Mouse (Mus musculus): ENCODE data around the gene Cldn2. TPM values are rescaled to one million over a fixed set of nuclear protein-coding genes. Genes with fewer than 3 reads are reported as not detected.
A peak's percentile ranks its signal among the peaks of the same experiment; 100 is the strongest.

Gene Cldn2
- polyA plus RNA-seq, 2 experiments: 0.25 to 0.65 TPM

DNA sequence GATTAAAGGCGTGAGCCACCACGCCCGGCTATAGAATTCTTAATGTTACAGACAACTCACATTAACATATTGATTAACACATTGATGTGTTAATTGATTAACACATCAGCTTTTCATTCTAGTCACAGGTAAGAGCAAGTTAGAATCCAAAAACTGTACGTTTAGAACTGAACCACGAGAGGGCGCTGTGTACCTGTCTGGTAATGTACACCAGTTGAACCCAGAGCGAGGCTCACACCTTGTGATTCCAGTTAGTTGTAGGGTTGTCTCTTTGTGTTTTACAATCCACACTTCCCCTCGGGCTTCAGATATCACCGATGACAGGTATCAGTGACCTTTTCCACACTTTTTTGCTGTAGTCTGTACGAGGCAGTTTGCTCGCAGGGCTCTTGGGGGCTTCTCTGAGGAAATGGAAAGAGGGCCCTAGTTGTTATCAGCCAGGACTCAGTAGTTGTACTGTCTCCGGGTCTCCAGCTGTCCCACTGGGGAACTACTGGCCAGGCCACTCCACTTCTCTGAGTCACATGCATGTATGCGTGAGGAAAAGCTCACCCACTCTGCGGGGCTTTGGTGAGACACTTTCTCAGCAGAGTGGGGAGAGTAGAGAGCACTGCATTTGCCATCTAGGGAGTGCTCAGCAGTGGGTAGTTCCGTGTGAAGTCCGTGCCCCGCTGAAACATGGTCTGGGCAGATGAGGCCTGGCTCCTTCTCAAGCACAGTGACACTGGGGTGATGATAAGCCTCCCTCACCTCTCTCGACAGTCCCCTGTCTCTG lies 26.1 kb upstream of the Cldn2 start:
- ATAC-seq (ENCODE audit: low FRiP score, low read depth): no peak
- WGBS: 30% methylated on average over 18 of the region's 18 CpGs

DNA sequence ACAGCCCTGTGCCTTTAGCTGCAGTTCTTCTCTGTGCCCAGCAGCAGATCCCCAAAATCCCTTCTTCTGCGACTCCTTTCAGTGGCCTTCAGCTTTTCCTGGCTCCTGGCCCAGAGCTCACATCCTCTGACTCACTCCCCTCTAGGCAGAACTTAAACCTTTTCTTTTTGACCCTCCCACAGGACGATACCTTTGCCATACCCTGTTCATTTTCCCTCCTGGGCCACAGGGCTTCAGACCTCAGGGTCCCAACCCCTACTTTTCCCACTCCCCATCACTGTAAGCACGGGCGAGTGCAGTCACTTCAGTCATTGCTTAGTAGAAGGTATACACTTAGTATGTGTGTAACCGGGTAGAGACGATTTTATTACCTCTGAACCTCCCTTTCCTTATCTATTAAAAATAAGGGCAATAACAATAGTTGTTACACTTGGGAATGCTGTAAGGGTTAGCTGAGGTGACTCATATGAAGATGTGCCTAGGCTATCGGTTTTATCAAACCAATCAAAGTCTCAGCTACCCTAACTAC lies 25.5 kb upstream of the Cldn2 start:
- H3K36me3 ChIP-seq (ENCODE audit: control insufficient read depth, insufficient read depth, low read length): no peaks in the 10 kb centered on the region
- H3K4me3 ChIP-seq (replicated peaks; ENCODE audit: low read length): no peak overlapping the region
- no peak overlapping the region for H3K27ac ChIP-seq (replicated peaks; ENCODE audit: low read depth, low read length)
- no peak for DNase-seq (ENCODE audit: low spot score)
- WGBS: 66% methylated on average over 7 of the region's 7 CpGs
- no peak for ATAC-seq (ENCODE audit: low FRiP score, low read depth)
- no peaks in the 10 kb centered on the region for H3K9me3 ChIP-seq (ENCODE audit: control insufficient read depth, low read length)
- H3K9ac ChIP-seq (ENCODE audit: low read depth, low read length, severe bottlenecking): no peak overlapping the region
- H3K4me1 ChIP-seq (ENCODE audit: control insufficient read depth, insufficient read depth, low read length): no peaks in the 10 kb centered on the region
- H3K27me3 ChIP-seq (ENCODE audit: control insufficient read depth, insufficient read depth, low read length): no peaks in the 10 kb centered on the region
- TF ChIP-seq POLR2A (IDR thresholded peaks at IDR 0.05; ENCODE audit: borderline replicate concordance, extremely low read depth, insufficient read depth, insufficient read length): no peak
- no peak overlapping the region for H3K4me2 ChIP-seq (replicated peaks; ENCODE audit: low read depth, low read length, severe bottlenecking)

More for the DNA sequence above, 26.1 kb upstream of the Cldn2 start:
- peak; percentile 79 for DNase-seq (ENCODE audit: low spot score)
- Histone ChIP-seq H3K4me2 (replicated peaks; ENCODE audit: low read depth, low read length, severe bottlenecking) (no peak overlapping the region), H3K4me1 (ENCODE audit: control insufficient read depth, insufficient read depth, low read length) (no peaks in the 10 kb centered on the region), H3K9ac (ENCODE audit: low read depth, low read length, severe bottlenecking) (no peak overlapping the region), H3K27me3 (ENCODE audit: control insufficient read depth, insufficient read depth, low read length) (no peaks in the 10 kb centered on the region), H3K4me3 (replicated peaks; ENCODE audit: low read length) (no peak overlapping the region), H3K9me3 (ENCODE audit: control insufficient read depth, low read length) (no peaks in the 10 kb centered on the region), H3K36me3 (ENCODE audit: control insufficient read depth, insufficient read depth, low read length) (no peaks in the 10 kb centered on the region), H3K27ac (replicated peaks; ENCODE audit: low read depth, low read length) (no peak overlapping the region)
- TF ChIP-seq POLR2A (IDR thresholded peaks at IDR 0.05; ENCODE audit: borderline replicate concordance, extremely low read depth, insufficient read depth, insufficient read length): no peak

DNA sequence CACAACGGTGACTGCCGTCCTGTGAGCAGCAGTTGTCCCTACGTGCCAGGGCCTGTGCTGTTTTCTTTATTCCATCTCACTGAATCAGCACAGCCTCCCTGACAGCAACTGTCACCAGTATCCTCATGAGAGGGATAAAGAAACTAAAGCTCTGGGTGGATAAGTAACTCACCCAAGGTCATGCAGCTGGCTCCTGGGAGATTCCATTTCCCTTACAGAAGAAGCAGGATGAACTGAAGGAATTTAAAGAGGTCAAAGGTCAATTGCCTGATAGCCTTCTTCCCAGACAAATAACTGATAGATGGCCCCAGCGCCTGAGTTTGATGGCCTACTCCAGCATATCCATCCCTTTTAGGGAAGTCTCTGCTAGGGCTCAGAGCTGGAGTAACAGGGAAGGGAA lies 23.3 kb upstream of the Cldn2 start:
- Histone ChIP-seq H3K27me3 (ENCODE audit: control insufficient read depth, insufficient read depth, low read length) (no peaks in the 10 kb centered on the region), H3K36me3 (ENCODE audit: control insufficient read depth, insufficient read depth, low read length) (no peaks in the 10 kb centered on the region), H3K4me3 (replicated peaks; ENCODE audit: low read length) (no peak overlapping the region), H3K9me3 (ENCODE audit: control insufficient read depth, low read length) (no peaks in the 10 kb centered on the region), H3K9ac (ENCODE audit: low read depth, low read length, severe bottlenecking) (no peak overlapping the region), H3K27ac (replicated peaks; ENCODE audit: low read depth, low read length) (no peak overlapping the region), H3K4me1 (ENCODE audit: control insufficient read depth, insufficient read depth, low read length) (no peaks in the 10 kb centered on the region), H3K4me2 (replicated peaks; ENCODE audit: low read depth, low read length, severe bottlenecking) (no peak overlapping the region)
- DNase-seq (ENCODE audit: low spot score): no peak
- no peak for TF ChIP-seq POLR2A (IDR thresholded peaks at IDR 0.05; ENCODE audit: borderline replicate concordance, extremely low read depth, insufficient read depth, insufficient read length)
- ATAC-seq (ENCODE audit: low FRiP score, low read depth): no peak
- 51% methylated on average over 4 of the region's 4 CpGs for WGBS

DNA sequence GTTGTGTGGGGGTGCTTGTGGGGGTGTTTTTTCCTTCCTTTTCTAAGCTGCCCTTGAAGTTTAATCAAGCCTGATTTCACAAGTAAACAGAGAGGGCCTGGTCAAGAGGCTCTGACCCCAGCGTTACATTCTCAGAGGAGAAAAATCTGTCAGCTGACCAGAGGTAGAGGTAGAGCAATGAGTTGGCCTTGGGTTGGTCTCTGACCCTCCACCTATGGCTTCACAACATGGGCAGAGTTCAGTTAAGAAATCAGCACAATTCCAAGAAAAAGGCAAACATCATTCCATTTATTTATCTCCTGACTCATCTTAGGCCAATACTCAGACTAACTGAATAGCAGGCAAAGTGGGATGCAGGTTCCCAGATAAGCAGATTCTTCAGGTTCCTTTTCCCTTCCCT lies 21.7 kb upstream of the Cldn2 start:
- no peaks in the 10 kb centered on the region for H3K27me3 ChIP-seq (ENCODE audit: control insufficient read depth, insufficient read depth, low read length)
- no peak overlapping the region for H3K9ac ChIP-seq (ENCODE audit: low read depth, low read length, severe bottlenecking)
- H3K4me3 ChIP-seq (replicated peaks; ENCODE audit: low read length): no peak overlapping the region
- DNase-seq (ENCODE audit: low spot score): no peak
- H3K4me1 ChIP-seq (ENCODE audit: control insufficient read depth, insufficient read depth, low read length): no peaks in the 10 kb centered on the region
- no peak overlapping the region for H3K4me2 ChIP-seq (replicated peaks; ENCODE audit: low read depth, low read length, severe bottlenecking)
- WGBS: 79% methylated on average over 1 of the region's 1 CpGs
- no peak overlapping the region for H3K27ac ChIP-seq (replicated peaks; ENCODE audit: low read depth, low read length)
- no peaks in the 10 kb centered on the region for H3K36me3 ChIP-seq (ENCODE audit: control insufficient read depth, insufficient read depth, low read length)
- ATAC-seq (ENCODE audit: low FRiP score, low read depth): no peak
- no peaks in the 10 kb centered on the region for H3K9me3 ChIP-seq (ENCODE audit: control insufficient read depth, low read length)
- no peak for TF ChIP-seq POLR2A (IDR thresholded peaks at IDR 0.05; ENCODE audit: borderline replicate concordance, extremely low read depth, insufficient read depth, insufficient read length)

DNA sequence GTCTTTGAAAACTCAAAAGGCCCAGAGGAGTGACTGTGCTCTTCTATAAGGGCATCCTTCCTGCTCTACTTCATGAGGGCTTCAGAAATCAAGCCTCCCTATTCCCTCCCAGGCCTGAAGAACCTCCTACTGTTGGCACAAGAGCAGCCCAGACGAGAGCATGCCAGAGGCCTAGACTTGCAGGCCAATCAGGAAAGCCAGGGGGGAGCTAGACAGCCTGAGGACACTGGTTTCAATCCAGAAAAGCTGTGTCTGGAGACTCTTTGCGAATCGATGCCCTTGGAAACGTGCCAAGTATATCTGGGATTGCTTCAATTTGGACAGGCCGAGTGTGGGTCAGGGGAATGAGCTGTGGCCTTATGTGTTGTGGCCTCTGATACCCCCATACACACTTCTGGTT lies 21.2 kb upstream of the Cldn2 start:
- no peaks in the 10 kb centered on the region for H3K4me1 ChIP-seq (ENCODE audit: control insufficient read depth, insufficient read depth, low read length)
- DNase-seq (ENCODE audit: low spot score): no peak
- no peak overlapping the region for H3K4me3 ChIP-seq (replicated peaks; ENCODE audit: low read length)
- H3K9ac ChIP-seq (ENCODE audit: low read depth, low read length, severe bottlenecking): no peak overlapping the region
- WGBS: 52% methylated on average over 5 of the region's 5 CpGs
- ATAC-seq (ENCODE audit: low FRiP score, low read depth): no peak
- no peak overlapping the region for H3K27ac ChIP-seq (replicated peaks; ENCODE audit: low read depth, low read length)
- no peaks in the 10 kb centered on the region for H3K27me3 ChIP-seq (ENCODE audit: control insufficient read depth, insufficient read depth, low read length)
- H3K9me3 ChIP-seq (ENCODE audit: control insufficient read depth, low read length): no peaks in the 10 kb centered on the region
- H3K36me3 ChIP-seq (ENCODE audit: control insufficient read depth, insufficient read depth, low read length): no peaks in the 10 kb centered on the region
- TF ChIP-seq POLR2A (IDR thresholded peaks at IDR 0.05; ENCODE audit: borderline replicate concordance, extremely low read depth, insufficient read depth, insufficient read length): no peak
- H3K4me2 ChIP-seq (replicated peaks; ENCODE audit: low read depth, low read length, severe bottlenecking): no peak overlapping the region
